Mouse (Mus musculus): ENCODE results near the gene 1700030K09Rik. TPM values are rescaled to one million over a fixed set of nuclear protein-coding genes. Genes with fewer than 3 reads are reported as not detected.

Gene 1700030K09Rik
- total and polyA plus RNA-seq, 3 experiments: 8.4 to 10.3 TPM; not detected in 1

- peak; percentile 97 for TF ChIP-seq SIN3A (IDR thresholded peaks at IDR 0.05; ENCODE audit: low read length)
- peak; percentile 83 for TF ChIP-seq POLR2AphosphoS2 (IDR thresholded peaks at IDR 0.05; ENCODE audit: low read length)
- TF ChIP-seq NRF1 (IDR thresholded peaks at IDR 0.05; ENCODE audit: insufficient read depth, low read depth, low read length, poor library complexity, severe bottlenecking): 0 out of 2 replicates have a peak, but pooled peaks have one; percentile 38
Measured at GRCm38 (mm10) chr8:72492622-72493081, 49.0 kb downstream of the 1700030K09Rik start (continued).

- H3K27ac ChIP-seq (ENCODE audit: control insufficient read depth, low read depth, low read length): peak overlapping the region; percentile 72
Measured at GRCm38 (mm10) chr8:72493381-72493780, 49.7 kb downstream of the 1700030K09Rik start.

GRCm38 (mm10) chr8:72495411-72496111 is 51.9 kb downstream of the 1700030K09Rik start:
- Histone ChIP-seq H3K9ac (ENCODE audit: control insufficient read depth, low read depth, low read length, poor library complexity, severe bottlenecking) (no peak overlapping the region), H3K27ac (ENCODE audit: control insufficient read depth, low read depth, low read length) (no peak overlapping the region), H3K36me3 (ENCODE audit: control insufficient read depth in 1 of 2, insufficient read depth in 2 of 2, low read length in 2 of 2) (peaks cover 4 to 7% of the 10 kb centered on the region in 2 experiments; a peak in 3 of 4 replicates), H3K9me3 (replicated peaks; ENCODE audit: insufficient read depth, low read length) (no peaks in the 10 kb centered on the region), H3K4me3 (ENCODE audit: control insufficient read depth in 1 of 2, insufficient read depth in 1 of 2, low read depth in 2 of 2, low read length in 2 of 2) (no peak overlapping the region), H3K27me3 (ENCODE audit: control insufficient read depth in 1 of 2, insufficient read depth in 2 of 2, low read length in 2 of 2) (no peaks in the 10 kb centered on the region), H3K79me2 (ENCODE audit: control insufficient read depth, insufficient read depth, low read length, poor library complexity) (peaks cover 32% of the 10 kb centered on the region), H3K4me1 (ENCODE audit: control insufficient read depth in 1 of 2, insufficient read depth in 2 of 2, low read length in 2 of 2) (peaks cover 0 to 12% of the 10 kb centered on the region in 2 experiments; a peak in 1 of 4 replicates)
- TF ChIP-seq KAT2A (conservative IDR thresholded peaks at IDR 0.05; ENCODE audit: low read depth, low read length) (no peak), ZC3H11A (IDR thresholded peaks at IDR 0.05; ENCODE audit: low read depth, low read length) (no peak), SIN3A (IDR thresholded peaks at IDR 0.05; ENCODE audit: low read length) (no peak), E2F4 (IDR thresholded peaks at IDR 0.05; ENCODE audit: borderline replicate concordance, low read depth, low read length) (no peak), ZMIZ1 (IDR thresholded peaks at IDR 0.05; ENCODE audit: low read depth, low read length) (no peak), ELF1 (IDR thresholded peaks at IDR 0.05; ENCODE audit: low read depth, low read length) (no peak), BHLHE40 (IDR thresholded peaks at IDR 0.05; ENCODE audit: borderline replicate concordance, low read depth, low read length) (no peak), CTCF (IDR thresholded peaks at IDR 0.05 in 2 of 3, conservative IDR thresholded peaks at IDR 0.05 in 1 of 3; ENCODE audit: control insufficient read depth in 1 of 3, insufficient read depth in 1 of 3, low read depth in 2 of 3, low read length in 3 of 3, poor library complexity in 1 of 3, severe bottlenecking in 1 of 3) (no peak), NRF1 (IDR thresholded peaks at IDR 0.05; ENCODE audit: insufficient read depth, low read depth, low read length, poor library complexity, severe bottlenecking) (no peak), TAL1 (IDR thresholded peaks at IDR 0.05; ENCODE audit: low read length) (no peak), USF1 (IDR thresholded peaks at IDR 0.05; ENCODE audit: low read depth, low read length) (no peak), MAFK (IDR thresholded peaks at IDR 0.05; ENCODE audit: borderline replicate concordance, low read depth, low read length) (no peak), POLR2AphosphoS2 (IDR thresholded peaks at IDR 0.05; ENCODE audit: low read length) (no peak)
- no peak for DNase-seq (ENCODE audit: low read depth, low spot score)

More at GRCm38 (mm10) chr8:72493381-72493780, 49.7 kb downstream of the 1700030K09Rik start:
- H3K36me3 ChIP-seq (ENCODE audit: control insufficient read depth in 1 of 2, insufficient read depth in 2 of 2, low read length in 2 of 2): peaks cover 4 to 7% of the 10 kb centered on the region in 2 experiments; a peak in 3 of 4 replicates
- TF ChIP-seq HCFC1 (IDR thresholded peaks at IDR 0.05; ENCODE audit: low read depth, low read length) (no peak), MAFK (IDR thresholded peaks at IDR 0.05; ENCODE audit: borderline replicate concordance, low read depth, low read length) (no peak), TBP (IDR thresholded peaks at IDR 0.05; ENCODE audit: low read depth, low read length) (no peak), E2F4 (IDR thresholded peaks at IDR 0.05; ENCODE audit: borderline replicate concordance, low read depth, low read length) (no peak), CHD2 (IDR thresholded peaks at IDR 0.05; ENCODE audit: low read length) (no peak), MXI1 (IDR thresholded peaks at IDR 0.05; ENCODE audit: low read depth, low read length) (no peak), KAT2A (conservative IDR thresholded peaks at IDR 0.05; ENCODE audit: low read depth, low read length) (no peak), GABPA (IDR thresholded peaks at IDR 0.05; ENCODE audit: low read depth, low read length) (no peak), ZC3H11A (IDR thresholded peaks at IDR 0.05; ENCODE audit: low read depth, low read length) (no peak), UBTF (IDR thresholded peaks at IDR 0.05; ENCODE audit: borderline replicate concordance, insufficient read depth, low read depth, low read length) (no peak), EP300 (IDR thresholded peaks at IDR 0.05; ENCODE audit: low read depth in 1 of 2, low read length in 2 of 2) (no peak), RCOR1 (IDR thresholded peaks at IDR 0.05; ENCODE audit: low read depth, low read length) (no peak), MAX (IDR thresholded peaks at IDR 0.05; ENCODE audit: low read length) (no peak)
- H3K4me1 ChIP-seq (ENCODE audit: control insufficient read depth in 1 of 2, insufficient read depth in 2 of 2, low read length in 2 of 2): peaks cover 0 to 12% of the 10 kb centered on the region in 2 experiments; a peak in 1 of 4 replicates
- DNase-seq (ENCODE audit: low read depth, low spot score): peak; percentile 54
- H3K9ac ChIP-seq (ENCODE audit: control insufficient read depth, low read depth, low read length, poor library complexity, severe bottlenecking): peak overlapping the region; percentile 68
- no peaks in the 10 kb centered on the region for H3K27me3 ChIP-seq (ENCODE audit: control insufficient read depth in 1 of 2, insufficient read depth in 2 of 2, low read length in 2 of 2)
- peaks cover 20% of the 10 kb centered on the region for H3K79me2 ChIP-seq (ENCODE audit: control insufficient read depth, insufficient read depth, low read length, poor library complexity)
- H3K4me3 ChIP-seq (ENCODE audit: control insufficient read depth in 1 of 2, insufficient read depth in 1 of 2, low read depth in 2 of 2, low read length in 2 of 2): peak overlapping the region; percentile 70 to 71
- no peaks in the 10 kb centered on the region for H3K9me3 ChIP-seq (replicated peaks; ENCODE audit: insufficient read depth, low read length)

Measured in MEL (cell line).